Mouse (Mus musculus) liver, embryonic 14.5 days (tissue): ENCODE data around the gene Exoc4.

Experiments
- CTCF ChIP-seq: IDR thresholded peaks from 2 replicates; pipeline ENCODE4 v1.5.1; 2016; ENCODE audit warnings: antibody characterized with exemption, low read depth, control low read depth
- EP300 ChIP-seq: IDR thresholded peaks from 2 replicates; pipeline ENCODE4 v1.6.1; 2016; ENCODE audit warnings: antibody characterized with exemption, low read depth

GRCm38 (mm10) chr6:33294626-33295025 is 45.7 kb downstream of the Exoc4 start:
- TF ChIP-seq EP300 (no peak), CTCF (no peak)
